Mouse (Mus musculus): ENCODE results near the gene Cacnb3.

The Cacnb3 gene

DNA sequence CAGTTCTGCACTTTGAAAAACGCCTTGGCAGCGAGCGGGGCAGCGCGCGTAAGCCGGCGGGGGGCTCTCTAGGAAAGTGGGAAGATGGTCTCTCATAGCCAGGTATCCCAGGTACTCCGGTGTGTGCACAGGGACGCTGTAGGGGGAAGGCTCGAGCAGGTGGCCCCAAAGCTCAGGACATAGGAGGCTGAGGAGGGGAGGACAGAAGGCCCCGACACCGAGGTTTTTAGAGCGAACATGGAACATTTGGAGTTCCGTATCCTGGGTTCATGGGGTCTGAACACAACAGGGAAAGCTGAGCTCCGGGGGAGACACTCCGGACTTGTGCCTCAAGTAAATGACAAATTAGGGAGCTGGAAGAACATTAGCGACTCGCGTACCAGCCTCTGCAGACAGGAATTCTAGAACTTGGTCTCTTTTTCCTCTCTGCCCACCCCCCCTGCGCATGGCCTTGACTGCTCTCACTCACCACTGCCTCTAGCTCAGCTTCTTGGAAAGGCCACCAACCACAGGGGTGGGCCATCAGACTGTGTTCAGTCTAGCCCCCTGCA, 4.7 kb downstream of the Cacnb3 start:
- DNase-seq (ENCODE audit: low spot score) = no peak

DNA sequence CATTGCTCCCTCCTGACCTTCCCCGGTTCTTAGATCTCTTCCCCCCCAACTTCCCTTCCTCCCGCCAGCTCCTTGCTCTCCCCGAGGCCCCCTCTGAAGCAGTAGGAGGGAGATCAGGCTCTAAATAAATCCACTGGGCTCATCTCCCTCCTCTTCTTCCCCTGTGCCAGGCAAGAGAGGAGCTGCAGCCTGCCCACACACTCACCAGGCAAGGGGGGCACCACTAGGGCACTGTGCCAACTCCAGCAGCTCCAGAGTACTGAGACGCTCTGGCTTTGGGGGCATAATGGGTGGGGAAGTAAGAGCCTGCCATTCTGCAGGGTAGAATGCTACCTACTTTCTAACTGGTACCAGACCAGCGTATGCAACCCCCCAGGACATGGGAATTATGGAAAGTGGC, 5.9 kb downstream of the Cacnb3 start:
- no peak for DNase-seq (ENCODE audit: low spot score)

DNA sequence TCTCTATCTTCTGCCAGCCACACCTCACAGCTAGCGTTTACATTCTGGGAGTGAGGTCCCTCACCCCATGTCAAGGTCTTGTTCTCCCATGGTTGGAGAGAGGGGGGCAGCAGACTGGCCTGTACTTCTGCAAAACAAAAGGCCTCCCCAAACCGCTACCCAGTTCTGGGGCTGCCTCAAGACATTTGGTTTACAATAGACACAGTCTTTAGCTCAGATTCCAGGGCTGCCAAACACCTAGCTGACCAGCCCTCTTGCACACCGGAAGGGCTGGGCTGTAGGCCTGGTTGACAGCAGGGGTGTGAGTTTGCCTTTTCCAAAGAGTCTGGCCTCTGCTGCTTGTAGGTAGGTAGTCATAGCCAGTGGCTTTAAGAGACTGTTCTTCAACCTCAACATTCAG, 6.5 kb downstream of the Cacnb3 start:
- DNase-seq (ENCODE audit: low spot score) = no peak

- no peak for DNase-seq (ENCODE audit: low spot score)
Measured at GRCm38 (mm10) chr15:98640157-98640556, 9.5 kb downstream of the Cacnb3 start.

- DNase-seq (ENCODE audit: low spot score) = no peak
Measured at GRCm38 (mm10) chr15:98644406-98644805, 13.8 kb downstream of the Cacnb3 start.

DNA sequence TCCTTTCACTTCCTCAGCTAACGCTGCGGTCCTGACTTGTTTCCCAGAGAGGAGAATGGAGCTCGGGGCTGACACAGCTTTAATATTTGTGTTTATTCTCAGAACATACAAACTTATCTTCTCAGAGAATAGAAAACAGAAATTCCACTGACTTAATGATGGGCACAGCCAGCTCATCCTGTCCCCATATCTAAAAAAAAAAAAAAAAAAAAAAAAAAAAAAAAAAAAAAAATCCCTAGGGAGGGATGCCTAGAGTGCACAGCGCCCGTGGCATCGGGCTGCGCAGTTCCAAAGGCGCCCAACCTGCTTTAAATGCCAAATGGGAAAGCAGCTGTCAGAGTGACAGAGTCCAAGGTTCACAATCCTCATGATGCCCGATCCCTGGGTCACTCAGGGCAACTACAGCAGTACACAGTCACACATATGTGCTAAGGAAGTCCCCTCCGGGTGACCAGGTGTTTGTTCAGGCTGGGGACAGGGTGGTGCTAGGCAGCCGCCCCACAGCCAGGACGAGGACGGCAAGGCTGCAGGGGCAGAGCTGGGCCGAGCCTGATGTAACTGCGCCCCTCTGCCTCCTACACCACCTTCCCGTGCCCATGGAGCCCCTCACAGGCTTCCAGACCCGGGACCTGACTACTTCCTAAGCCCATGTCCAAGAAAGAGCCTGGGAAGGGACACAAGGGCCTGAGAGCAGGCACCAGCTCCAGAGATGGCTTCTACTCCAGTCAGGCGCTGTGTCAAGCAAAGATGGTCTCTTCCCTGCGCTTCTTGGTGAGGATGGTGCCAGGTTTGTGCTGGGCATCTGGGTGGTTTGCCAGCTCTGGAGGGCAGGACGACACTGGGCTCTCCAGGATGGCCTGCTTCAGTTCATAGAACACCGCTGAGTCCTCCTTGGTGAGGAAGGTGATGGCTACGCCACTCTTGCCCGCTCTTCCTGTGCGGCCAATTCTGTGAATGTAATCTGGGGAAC, 14.7 kb downstream of the Cacnb3 start:
- DNase-seq (ENCODE audit: low spot score) = no peak

GRCm38 (mm10) chr15:98646737-98647136, 16.1 kb downstream of the Cacnb3 start:
- no peak for DNase-seq (ENCODE audit: low spot score)

- DNase-seq (ENCODE audit: low spot score) = no peak
Measured at GRCm38 (mm10) chr15:98647308-98647707, 16.7 kb downstream of the Cacnb3 start.

DNA sequence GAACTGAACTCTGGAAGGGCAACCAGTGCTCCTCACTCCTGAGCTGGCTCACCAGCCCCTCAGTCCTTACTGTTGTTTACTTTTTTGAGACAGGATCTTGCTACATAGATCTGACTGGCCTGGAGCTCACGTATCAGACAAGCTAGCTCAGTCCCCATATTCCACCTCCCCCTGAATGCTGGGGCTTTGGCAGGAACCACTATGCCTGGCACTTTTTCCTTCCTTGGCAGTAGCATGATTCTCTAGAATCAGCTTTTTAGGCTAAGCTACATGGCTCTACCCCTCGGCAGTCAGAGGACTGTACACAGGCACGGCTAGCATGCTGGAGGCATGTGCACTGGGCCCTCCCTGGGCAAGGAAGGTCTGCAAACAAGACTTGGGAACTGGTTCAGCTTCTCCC, 17.4 kb downstream of the Cacnb3 start:
- no peak for DNase-seq (ENCODE audit: low spot score)

GRCm38 (mm10) chr15:98651431-98651830, 20.8 kb downstream of the Cacnb3 start:
- DNase-seq (ENCODE audit: low spot score) = no peak

DNA sequence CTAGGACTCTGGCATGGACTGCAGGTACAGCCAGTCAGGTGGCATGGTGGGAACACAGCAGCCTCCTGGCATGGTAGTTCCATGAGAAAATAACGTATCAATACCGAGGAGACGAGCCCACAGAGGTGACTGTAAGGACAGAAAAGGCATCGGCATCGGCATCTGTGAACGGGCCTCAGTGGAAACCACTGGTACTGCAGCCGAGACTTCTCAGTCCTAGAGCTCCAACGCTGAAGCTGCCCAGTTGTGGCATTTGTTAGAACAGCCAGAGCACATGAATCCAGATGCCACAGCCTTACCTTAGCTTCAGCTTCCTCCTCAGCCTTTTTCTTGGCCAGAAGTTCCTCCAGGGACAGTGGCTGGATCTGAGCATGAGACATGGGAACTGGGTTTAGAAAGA, 21.5 kb downstream of the Cacnb3 start:
- DNase-seq (ENCODE audit: low spot score) = no peak

GRCm38 (mm10) chr15:98656982-98657751, 26.5 kb downstream of the Cacnb3 start:
- no peak for DNase-seq (ENCODE audit: low spot score)

- DNase-seq (ENCODE audit: low spot score) = no peak
Measured at GRCm38 (mm10) chr15:98662198-98662566, 31.5 kb downstream of the Cacnb3 start.

- peak; percentile 92 for DNase-seq (ENCODE audit: low spot score)
Measured at GRCm38 (mm10) chr15:98662567-98663545, 32.2 kb downstream of the Cacnb3 start, which contains the start of gene Ddx23. Ddx23 (minus strand) TSS chr15:98662894.

DNA sequence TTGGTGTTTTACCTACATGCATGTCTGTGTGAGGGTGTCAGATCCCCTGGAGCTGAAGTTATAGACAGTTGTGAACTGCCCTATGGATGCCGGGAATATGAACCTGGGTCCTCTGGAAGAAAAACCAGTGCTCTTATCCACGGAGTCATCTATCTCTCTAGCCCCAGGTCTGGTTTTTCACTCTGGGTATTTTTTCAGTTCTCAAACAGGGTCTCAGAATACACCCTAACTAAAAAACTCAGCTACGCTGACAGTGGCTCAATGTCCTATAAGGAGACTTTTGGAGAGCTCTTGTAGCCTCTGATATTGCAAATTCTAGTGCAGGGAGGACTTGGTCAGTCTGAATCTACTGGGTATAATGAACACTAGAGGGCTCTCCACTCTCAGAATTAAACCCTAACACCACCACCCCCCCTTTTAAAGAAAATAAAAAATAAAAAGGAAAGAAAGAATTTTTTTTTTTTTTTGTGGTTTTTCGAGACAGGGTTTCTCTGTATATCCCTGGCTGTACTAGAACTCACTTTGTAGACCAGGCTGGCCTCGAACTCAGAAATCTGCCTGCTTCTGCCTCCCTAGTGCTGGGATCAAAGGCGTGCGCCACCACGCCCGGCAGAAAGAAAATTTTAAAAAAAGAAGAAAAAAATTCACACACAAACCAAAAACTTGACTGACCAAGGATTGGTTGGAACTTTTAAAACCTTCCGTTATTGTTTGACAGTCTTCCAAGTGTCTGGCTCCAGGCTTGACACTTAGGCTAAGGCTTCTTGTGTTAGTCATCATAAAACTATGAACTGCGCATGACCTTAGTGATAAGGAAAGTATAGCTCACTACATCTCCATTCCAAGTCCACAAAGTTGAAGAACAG, 33.6 kb downstream of the Cacnb3 start:
- DNase-seq (ENCODE audit: low spot score) = no peak

DNA sequence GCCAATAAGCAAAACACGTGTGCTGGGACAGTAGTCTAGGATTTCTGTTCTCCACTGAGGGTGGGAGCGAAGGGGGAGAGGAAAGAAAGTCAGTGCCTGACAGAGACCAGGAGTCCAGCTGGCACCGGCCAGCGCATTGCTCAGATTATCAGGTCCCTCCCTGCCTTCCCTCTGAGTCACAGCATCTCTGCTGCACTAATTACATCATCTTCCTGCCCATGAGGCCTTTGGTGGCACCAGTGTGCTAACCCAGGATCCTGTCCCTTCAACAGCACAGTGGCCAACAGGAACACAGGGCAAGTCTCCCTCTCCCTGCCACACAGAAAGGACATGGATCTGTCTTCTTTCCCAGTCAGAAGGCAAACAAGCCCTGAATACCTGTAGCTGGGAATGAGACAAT, 42.0 kb downstream of the Cacnb3 start:
- DNase-seq (ENCODE audit: low spot score) = no peak

DNA sequence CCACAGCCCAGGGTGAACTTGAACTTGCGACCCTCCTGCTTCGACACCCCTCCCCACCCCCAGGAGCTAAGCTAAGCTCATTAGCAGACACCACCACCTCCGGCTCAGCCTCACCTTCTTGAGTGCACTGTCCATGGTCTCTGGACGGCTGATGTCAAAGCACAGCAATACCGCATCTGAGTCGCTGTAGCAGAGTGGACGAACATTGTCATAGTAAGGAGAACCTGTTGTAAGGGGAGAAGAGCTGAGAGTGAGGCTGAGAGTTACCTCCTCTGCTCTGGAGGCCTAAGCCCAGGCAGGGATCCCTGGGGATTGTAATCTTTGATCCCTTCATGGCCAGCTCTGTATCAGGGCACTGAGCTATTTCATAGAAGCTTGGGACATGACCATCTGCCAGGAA, 43.1 kb downstream of the Cacnb3 start:
- no peak for DNase-seq (ENCODE audit: low spot score)

DNA sequence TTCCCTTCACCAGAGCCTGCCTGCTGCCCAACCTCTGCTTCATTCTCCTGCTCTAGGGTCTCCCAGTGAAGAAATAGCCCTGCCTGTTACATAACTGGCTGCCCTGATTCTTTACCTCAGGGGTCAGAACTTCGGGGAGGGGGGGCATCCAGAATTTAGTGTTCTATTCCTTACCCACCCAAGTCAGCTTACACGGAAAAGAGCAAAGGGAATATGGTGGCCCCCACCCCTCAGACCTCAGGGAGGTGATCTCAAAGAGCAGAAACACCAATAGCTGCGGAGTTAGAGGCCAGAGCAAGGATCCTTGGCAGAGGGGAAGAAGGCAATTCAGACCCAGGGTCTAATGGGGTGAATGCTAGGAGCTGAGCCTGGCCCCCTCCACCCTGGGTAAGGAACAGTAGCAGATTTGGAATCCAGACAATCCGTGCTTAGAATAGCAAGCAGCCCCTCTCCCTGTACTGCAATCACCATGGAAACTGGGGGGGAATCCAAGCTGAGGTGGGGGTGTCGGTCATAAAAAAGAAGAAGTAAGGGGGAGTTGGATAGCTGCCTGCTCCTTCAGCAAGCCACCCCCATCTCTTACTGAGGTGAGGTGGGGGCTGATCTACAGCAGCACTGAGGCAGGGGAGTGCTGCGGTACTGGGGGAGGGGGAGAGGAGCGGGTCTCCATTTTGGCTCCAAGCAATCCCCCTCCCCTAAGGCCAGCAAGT, 43.8 kb downstream of the Cacnb3 start:
- no peak for DNase-seq (ENCODE audit: low spot score)

DNA sequence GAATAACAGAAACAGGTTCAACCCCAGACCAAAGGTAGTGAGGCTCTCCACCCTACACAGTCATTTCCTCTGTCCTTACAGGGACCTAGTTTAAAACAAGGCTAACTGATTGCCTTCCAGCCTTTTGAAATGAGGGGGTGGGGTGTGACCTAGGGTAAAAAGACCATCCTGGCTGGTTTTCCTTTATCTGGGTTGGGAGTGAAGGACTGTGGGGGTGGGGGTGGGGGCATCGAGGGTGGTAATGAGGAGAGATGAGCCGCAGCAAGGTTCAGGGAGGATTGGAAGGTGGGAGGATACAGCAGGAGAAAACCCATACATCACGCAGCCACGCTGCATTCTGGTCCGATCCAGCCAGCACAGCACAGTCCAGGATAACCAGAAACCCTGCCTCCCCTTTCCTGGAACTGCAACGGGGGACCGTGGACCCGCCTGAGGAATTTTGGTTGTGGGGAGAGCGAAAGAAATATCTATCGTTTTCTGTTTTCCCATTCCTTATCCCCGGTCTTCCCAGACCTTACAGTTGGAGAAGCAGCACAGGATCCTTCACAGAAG, 44.4 kb downstream of the Cacnb3 start:
- no peak for DNase-seq (ENCODE audit: low spot score)
